Mouse (Mus musculus): ENCODE results near the gene Slc2a6. TPM values are rescaled to one million over a fixed set of nuclear protein-coding genes. Genes with fewer than 3 reads are reported as not detected.

Gene Slc2a6
- 10 to 100 TPM; 21.5 to 27.5 TPM for total RNA-seq (2021)
- long read RNA-seq, experiment 1, transcript Slc2a6-201 (10 exons, 2,138 nt) = major isoform, 19 of 44 reads
- long read RNA-seq, experiment 1, partial matches to known transcripts = 11 of 44 reads
- long read RNA-seq, experiment 1, other reads (novel, unspliced or antisense) = 13 of 44 reads
- long read RNA-seq, experiment 2, transcript Slc2a6-201 (10 exons, 2,138 nt) = major isoform, 24 of 34 reads
- long read RNA-seq, experiment 2, partial matches to known transcripts = 3 of 34 reads
- long read RNA-seq, experiment 2, other reads (novel, unspliced or antisense) = 7 of 34 reads

DNA sequence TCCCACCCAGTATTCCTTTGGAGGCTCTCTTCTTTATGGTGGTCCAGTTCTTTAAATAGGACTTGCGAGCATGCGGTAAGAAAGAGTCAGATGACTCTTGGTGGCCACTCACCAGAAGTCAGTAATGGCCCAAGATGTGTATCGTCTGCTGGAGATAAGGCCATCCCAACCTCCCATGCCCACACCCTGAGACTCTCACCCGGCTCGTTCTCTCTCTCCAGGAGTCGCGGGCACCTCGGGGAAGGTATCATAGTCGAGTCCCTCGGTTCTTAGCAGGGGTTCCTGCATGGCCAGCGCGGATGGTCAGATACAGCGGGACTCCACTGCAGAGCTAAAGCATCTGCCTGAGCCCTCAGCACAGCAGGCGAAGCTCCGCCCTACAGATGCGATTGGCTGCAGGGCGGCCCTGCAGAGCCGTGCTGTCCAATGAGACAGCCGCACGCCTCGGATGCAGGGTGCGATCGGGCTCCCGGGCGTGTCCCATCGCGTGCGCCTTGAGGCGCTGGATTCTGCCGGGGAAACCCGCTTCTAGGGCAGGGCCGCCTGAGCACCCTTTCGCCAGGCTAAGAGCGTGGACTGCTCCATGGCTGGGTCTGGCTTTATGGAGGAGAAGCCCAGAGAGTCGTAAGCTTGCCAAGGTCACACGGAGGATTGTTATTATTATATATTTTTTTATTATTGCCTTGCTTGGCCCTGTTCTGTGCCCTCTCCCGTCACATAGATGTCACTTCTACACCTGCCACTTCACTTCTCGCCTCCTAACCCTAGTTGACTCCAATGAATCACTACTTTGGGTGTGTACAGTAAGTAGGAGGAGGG is at the start of gene Slc2a6:
Slc2a6 (minus strand) TSS at position 381 of the 819 bp plus-strand sequence.
- DNase-seq (ENCODE audit: low spot score in 2 of 2) = peak; percentile 87 to 92

DNA sequence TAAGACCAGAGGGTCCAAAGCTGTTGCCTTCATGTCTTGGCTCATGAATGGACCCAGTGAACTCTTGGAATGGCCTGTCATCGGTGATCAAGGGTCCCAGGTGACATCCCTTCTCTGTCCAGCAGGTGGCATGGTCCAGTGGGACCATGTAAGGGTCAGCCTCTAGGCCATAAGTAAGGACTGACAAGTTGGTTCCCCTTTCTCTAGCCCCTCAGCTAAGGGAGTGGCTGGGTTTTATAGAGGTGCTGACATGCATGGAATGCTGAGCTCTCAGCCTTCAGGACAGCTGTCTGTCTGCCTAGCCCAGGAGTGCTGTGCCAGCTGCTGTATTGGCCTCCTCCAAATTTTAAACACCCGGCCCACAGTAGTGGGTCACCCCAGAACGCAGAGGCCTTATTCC is 47.7 kb upstream of the Slc2a6 start:
- no peak for DNase-seq (ENCODE audit: low spot score in 2 of 2)

DNA sequence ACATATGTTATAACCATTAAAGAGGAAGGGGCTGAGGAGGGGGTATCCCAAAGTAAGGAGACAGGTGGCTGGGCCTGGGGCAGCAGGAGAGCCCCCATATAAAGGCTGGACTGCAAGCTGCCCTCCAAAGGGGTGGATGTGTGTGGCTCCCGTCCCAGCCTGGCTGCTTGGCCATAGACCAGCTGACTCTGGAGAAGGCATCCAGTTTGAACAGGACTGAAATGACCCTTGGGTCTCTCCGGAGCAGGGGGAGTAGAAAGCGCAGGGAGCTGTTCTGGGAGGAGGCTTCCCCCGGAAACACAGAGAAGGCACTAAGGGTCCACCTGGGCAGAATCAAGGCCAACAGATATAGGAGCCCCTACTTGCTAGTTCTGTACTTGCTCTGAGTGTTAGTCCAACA is 47.0 kb upstream of the Slc2a6 start:
- DNase-seq (ENCODE audit: low spot score in 2 of 2) = no peak

DNA sequence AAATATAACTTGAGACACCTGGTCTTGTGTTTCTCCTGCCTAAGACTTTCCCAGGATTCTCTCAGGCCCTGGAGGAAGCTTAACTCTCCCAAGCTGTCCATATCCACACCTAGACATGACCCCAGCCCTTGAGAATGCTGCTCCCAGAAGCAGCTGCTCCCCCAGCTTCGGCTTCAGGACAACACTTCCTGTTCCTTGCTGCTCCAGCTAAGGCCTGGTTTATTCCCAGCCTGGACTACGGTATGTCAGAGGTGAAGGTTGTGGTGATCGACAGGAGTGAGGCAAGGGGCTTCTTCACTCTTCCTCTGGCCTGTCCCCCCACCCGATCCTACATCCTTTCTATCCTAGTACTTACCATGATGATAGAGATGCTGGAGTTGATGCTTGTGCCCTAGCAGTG is 45.6 kb upstream of the Slc2a6 start:
- DNase-seq (ENCODE audit: low spot score in 2 of 2) = no peak

DNA sequence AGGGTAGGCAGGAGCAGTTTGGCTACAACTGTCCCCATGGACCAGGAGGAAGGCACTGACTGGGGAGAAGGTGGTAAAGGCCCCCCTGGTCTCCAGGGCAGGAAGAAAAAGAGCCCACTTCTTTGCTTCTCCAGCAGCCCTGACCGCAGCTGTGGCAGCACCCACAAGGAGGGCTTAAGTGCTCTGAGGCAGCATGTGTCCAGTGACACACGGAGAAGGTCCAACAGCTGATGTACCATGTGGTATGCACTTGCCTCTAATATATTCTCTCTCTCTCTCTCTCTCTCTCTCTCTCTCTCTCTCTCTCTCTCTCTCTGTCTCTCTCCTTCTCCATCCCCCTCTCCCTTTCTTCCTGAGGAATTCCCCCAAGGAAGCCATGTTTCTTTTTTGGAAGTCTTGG is 44.2 kb upstream of the Slc2a6 start, which contains the start of gene Mymk:
Mymk (minus strand) TSS at position 202 of the 400 bp plus-strand sequence.
- DNase-seq (ENCODE audit: low spot score in 2 of 2) = no peak

DNA sequence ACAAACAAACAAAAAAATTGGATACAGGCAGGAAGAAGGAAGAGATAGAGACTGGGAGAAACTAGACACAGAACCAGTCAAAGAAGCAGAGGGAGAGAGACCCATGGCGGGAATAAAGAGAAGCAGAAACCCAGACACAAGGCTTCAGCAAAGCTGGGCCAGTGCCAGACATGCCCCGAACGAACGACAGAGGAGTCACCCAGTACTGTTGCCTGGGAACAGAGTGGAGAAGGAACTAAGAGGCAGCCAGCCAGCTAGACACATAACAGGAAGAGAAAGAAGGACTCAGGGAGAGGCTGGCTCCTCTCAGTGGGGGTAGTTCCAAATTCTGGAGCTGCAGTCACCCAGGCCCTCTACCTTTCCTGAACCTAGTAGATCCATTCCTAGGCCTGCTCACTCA is 43.3 kb upstream of the Slc2a6 start:
- peak; percentile 82 to 86 for DNase-seq (ENCODE audit: low spot score in 2 of 2)

DNA sequence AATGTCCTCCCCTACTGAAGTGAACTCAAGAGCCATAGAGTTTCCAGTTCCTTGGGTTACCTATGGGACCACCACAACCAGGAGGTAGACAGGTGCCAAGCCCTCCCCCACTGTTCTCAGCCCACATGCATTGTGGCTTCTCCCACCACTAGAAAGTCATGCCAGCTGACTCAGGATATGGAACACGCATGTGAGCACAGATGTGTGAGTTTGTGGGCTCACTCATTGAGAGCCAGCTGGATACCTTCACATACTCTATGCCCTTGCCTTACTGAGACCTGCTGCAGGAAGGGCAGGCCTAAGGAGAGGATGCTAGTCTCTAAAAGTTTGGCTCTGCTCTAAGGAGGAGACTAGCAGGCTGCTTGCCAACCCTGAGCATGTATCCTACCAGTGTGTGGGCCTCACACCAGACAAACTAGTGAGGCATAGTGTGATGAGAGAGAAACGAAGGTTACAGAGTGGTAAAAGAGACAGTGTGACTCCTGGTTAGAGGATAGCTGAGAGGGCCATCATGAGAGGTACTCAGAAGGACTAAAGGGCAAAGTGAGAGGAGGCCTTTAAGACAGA is 42.5 kb upstream of the Slc2a6 start:
- DNase-seq (ENCODE audit: low spot score in 2 of 2) = peak in 1 of 2 experiments; percentile 34

DNA sequence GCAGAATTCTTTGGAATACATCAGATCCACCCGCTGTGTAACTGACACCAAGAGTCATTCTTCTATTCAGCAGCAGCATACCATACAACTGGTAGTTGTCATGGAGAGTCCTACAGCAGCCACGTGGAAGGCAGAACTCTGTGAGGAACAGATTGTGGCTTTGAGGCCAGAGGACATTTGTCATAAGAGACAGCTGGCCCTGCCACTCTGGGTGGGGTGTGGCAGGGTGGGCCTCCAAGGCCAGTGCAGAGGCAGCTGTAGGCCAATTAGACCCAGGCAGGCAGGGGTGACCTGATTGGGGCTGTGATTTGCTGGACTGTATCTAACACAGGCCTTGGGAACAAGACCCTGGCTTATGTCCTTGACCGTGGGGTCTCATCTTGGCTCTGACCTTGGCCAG is 41.8 kb upstream of the Slc2a6 start:
- DNase-seq (ENCODE audit: low spot score in 2 of 2) = no peak

DNA sequence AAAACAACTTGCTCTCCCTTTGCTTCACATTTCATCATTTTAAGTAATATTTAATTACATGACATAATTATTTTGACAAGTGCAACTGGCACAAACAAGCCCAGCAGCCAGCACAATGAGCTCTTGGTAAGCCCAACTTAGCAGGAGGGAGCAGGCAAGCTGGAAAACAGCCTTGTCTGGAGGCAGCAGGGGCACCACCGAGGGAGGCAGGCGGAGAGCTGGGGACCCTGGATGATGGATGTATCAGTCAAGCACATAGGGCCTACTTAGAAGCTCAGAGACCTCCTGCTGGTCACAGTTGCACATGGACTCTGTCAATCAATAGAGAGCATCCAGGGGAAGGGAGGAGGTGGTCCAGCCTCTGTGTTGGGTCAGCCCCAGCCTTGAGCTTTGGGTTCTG is 40.2 kb upstream of the Slc2a6 start:
- no peak for DNase-seq (ENCODE audit: low spot score in 2 of 2)

DNA sequence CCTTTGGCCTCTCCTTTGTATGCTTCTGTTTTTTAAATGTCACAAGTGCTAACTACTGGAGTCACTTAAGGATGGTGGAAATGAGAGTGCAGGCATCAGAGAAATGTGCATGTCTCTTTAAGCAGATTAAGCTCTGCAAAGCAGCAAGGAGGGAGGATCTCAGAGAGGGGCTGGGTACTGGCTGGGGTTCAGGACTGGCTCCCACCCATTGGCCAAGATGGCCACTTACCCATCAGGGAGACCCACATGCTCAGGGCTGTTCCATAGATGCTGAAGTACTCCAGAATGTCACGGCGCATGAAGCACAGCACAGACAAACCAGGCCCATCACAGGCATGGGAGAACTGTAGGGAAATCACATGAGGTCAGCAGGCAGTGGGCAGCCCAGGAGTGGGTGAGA is 39.3 kb upstream of the Slc2a6 start:
- no peak for DNase-seq (ENCODE audit: low spot score in 2 of 2)

DNA sequence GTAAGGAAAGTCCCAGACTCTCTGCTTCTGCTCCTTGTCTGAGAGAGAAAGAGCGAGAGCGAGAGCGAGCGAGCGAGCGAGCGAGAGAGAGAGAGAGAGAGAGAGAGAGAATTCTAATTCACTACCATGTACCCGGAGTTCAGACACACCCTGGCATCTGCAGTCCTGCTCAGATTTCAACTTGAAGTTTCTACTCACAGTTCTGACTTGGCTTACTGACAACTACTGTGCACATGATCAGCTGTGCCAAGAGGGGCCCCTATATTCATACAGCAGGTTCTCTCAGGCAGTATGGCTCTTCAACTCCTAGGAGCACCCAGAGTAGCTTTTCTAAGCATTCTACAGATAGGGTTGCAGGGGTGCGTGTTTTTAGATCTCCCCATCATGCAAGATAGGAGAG is 31.4 kb upstream of the Slc2a6 start:
- DNase-seq (ENCODE audit: low spot score in 2 of 2) = no peak

DNA sequence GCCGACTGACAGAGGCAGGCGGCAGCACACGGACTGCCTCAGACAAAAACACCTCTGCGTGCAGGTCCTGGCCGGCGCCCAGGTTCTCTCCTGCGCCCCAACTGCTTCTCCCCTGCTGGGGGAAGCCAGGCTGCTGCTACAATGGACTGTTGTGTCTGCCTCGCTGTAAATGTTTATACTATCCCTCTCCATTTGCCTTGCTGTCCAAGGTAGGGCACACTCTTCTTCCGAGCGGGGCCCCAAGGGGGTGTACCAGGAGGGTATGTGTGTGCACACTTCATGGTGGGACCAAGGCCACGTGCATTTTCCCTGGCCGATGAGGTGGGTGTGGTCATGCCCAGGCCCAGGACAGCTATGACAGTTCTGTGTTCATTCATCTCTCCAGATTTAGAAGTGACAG is 31.0 kb upstream of the Slc2a6 start:
- no peak for DNase-seq (ENCODE audit: low spot score in 2 of 2)

DNA sequence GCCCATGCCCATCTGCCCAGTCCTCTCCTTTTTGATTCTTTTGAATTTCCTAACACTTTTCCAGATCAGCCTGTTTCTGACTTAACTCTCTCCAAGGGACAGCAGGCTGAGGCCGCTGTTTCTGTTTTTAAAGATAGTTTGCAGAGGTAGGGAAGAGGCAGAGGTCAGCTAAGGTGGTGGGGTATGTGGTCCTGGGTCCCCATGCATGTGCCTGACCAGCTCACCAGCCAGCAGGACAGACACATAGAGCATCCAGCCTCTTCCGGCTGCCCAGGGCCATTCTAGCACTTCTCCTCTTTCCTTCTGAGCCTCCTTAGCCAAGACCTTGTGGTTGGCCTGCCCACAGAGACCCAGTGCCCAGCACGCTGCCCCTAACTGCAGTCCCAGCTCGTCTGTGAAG is 30.5 kb upstream of the Slc2a6 start:
- no peak for DNase-seq (ENCODE audit: low spot score in 2 of 2)

DNA sequence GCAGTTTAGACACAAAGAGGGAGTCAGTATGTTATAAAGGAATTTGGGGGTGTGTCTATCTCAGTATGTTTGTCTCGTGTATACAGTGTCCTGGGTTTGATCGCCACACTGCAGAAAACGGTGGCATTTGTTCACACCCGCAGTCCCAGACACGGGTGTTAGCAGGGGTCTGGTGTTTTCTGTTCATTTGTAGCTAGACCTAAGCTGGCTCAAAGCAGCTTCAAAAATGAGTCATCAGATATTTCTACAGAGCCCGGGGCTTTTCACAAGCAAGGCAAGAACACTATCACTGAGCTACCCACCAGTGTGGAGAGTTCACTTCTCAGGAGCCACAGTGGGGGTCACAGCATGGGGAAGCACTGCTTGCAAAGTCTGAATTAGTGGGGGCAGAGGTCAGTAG is 21.6 kb upstream of the Slc2a6 start:
- no peak for DNase-seq (ENCODE audit: low spot score in 2 of 2)

DNA sequence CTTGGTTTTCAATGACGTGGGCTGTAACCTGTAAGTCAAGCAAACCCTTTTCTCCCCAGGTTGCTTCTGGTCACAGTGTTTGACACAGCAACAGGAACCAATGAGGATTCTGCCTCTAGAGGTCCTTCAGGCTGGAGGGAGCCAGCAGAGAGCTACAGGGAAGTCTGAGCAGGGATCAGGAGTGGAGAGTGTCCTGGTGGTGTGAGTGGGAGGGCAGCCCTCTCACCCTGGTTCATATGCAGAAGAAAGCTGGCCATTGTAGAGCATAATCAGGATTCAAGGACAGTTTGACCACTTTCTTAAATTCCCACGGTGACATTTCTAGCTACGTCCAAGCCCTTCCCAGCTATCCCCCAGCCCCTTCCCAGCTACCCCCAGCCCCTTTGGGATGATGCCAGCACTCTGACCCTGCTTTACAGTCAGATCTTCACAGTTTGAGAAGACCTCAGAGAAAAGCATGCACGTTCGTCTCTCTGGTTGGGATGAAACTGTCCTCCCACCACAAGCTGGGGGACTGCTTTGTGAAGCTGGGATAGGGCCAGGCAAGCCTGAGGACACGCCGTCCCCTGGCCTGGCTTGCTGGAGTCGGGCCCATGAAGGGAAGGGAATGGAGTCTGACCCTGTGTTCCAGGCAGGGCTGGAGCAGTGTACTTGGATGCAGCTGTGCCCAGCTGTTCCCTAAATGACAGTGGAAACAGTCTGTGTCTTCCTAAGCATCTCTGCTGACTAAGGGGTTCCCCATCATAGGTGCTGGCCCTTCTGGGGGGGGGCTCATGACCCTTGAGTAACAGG is 18.4 kb upstream of the Slc2a6 start:
- DNase-seq (ENCODE audit: low spot score in 2 of 2) = no peak

DNA sequence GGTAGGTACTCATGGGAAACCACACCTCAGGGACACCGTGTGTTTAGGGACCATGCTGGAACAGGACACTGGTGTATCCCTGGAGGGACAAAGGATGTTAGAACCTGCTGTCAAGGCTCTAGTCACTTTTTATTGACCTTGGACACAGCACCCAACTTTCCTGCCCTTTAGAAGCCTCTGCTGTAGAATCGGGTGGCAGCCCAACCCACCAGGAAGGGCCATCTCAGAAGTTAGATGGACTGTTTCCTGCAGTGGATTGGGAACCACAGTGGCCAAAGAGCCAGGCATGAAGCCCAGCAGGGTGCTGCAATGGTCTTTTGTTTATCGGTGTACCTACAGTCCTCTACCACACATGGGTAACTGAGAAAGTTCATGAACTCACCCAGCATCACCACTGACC is 16.8 kb upstream of the Slc2a6 start:
- no peak for DNase-seq (ENCODE audit: low spot score in 2 of 2)

DNA sequence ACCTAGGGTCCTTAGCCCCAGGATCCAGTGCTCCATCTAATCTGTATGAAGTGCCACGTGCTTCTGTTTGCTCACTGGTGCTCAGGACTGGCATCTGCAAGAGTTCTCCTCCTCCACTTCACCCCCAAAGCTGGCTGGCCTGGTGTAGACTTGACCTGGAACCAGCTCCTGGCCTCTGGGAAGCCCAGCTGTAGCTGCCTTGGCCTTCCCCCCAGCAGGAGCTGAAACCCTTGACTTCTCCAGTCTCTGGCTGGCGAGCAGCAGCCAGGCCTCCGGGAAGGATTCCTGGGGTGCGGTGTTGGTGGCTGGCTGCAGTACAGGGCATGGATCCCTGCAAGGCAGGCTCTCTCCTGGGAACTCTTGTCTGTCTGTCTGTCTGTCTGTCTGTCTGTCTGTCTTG is 16.4 kb upstream of the Slc2a6 start:
- DNase-seq (ENCODE audit: low spot score in 2 of 2) = no peak

DNA sequence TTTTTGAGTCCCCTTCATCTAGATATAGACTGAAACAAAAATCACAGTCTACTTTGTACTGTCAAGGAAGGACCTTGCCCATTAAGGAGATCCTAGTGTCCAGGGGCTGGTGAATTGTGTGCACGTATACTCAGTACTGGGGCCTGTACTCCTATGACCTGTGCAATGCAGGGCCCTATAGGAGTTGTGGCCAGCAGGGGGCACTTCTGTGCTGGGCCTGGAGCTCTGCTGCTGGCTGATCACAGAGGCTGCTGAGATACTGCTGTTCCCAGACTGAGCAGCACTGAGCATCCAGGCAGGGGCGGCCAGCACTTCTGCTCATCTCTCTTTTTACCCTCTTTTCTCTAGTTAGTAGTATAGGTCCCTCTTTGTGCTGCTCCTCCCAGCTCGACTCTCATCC is 15.7 kb upstream of the Slc2a6 start:
- peak; percentile 89 to 96 for DNase-seq (ENCODE audit: low spot score in 2 of 2)

DNA sequence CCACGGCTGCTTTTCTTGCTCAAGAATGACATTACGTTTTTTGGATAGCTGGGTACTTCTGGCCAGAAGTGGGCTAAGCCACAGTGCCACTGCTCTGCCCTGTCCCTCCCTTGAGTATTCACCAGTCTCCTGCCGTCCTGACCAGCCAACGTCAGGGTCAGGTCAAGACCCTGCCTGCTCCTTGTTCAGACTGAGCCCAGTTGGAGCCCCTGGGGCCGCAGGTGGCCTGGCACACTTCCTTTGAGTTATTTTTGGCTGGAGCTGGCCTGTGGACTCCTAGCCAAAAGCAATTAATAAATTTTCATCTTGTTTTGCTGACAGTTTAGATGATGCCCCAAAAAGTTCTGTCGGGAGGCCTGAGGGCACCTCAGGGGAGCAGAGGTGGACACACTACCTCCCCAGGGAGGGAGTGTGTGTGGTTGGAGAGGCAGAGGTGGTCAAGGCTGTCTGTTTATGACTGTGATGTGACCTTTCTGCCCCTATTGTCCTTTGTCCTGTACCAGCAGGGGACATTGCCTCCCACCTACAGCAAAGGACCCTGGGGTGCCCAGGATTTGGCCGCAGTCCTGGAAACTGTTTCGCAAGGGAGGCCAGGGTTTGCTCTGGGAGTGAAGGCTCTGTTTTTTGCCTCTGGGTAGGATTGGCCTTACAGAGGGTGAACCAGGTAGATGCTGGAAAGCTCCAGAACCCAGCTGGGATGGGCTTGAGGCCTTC is 14.5 kb upstream of the Slc2a6 start:
- DNase-seq (ENCODE audit: low spot score in 2 of 2) = no peak

DNA sequence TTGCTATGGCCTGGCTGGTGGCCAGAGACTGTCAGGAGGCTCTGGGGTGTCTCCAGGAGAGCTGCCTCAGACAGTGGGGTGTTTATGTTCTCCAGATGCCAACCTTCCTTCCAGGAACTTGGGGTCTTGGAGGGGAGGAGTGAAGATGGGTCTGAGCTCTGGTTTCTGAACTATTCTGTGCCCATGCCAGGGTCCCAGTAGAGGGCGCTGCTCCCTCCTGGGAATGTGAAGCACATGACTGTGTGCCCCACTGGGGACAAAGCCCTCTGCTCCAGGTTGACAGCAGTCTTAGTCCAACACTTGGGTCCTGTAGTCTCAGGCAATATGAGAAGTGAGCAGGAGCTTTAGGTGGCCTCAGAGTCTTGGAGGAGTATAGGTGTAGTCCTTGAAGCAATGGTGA is 11.5 kb upstream of the Slc2a6 start:
- no peak for DNase-seq (ENCODE audit: low spot score in 2 of 2)

DNA sequence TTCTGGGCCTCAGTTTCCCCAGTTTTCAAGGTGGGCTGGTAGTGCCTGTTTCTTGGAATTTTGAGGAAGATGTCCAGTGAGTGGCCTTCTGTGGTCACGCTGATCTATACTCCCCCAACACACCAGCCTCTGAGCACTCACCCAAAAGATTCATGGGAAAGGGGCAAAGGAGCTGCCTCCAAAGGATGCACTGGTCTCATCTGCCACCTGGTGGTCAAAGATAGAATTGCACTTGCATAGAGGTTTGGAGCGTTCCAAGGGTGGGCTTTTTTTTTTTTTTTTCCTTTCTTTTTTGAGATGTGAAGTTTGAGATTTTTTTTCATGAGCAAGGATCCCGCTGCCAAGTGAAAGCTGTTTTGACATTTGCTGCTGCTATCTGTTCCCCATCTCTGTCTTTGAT is 10.8 kb upstream of the Slc2a6 start:
- peak in 1 of 2 experiments; percentile 82 for DNase-seq (ENCODE audit: low spot score in 2 of 2)

Measured in left cerebral cortex, adult 18-20 months (tissue).